Mouse (Mus musculus) kidney, postnatal 36 days (tissue): Measurements from ENCODE around the gene Scgb2b7.
"Not testable (repeated sequence)": the region's sequence is repeated elsewhere in the genome, so short reads cannot be mapped to it uniquely, and the experiment has no call there.

ENCODE experiments used
- DNase-seq, 2 experiments: peaks; one replicate each; pipeline ENCODE4 v3.0.0; 2021 to 2022; ENCODE audit warnings: mixed read lengths in 2 of 2

Gene Scgb2b7

DNA sequence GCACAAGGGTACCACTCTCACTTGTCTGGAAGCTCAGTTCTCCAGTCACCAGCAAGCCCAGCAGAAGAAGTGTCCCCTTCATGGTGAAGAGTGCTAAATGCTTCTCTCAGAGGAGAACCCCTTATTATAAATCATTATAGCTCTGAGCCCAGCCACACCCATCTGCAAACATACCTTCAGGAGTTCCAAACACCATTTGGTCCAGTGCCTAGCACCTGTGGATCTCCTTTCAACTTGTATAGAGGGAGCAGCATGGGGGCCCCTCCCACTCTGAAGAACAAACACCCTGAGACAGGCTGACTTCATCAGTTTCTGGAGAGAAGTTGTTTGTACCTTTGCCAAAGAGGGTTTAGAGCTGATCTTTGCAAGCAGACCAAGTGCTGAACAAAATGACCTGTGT, at the start of gene Scgb2b7:
TSS of gene Scgb2b7 (minus strand) at position 101 of the 400 bp plus-strand sequence.
- not testable (repeated sequence) for DNase-seq

DNA sequence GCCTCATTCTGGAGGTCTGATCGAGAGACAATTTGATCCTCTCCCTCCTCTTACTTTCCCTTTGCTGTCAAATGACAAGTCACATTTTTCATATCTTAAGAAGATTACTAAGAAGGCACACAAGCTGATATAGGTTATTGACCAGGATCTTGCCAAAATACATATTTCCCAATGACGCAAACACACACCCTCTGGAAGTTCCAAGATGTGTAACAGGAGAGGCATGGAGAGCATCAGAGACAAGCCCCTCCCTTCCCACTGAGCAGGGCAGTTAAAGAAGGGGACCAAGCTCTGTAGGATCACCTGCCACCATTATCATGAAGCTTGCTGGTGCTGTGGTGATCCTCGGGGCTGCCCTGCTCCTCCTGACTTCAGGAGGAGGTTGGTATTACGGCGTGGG, 6.8 kb upstream of the Scgb2b7 start, which contains the start of gene Scgb1b7:
TSS of gene Scgb1b7 (plus strand) at position 301 of the 400 bp plus-strand sequence.
- DNase-seq, result not testable (repeated sequence)
